Mouse (Mus musculus) liver, embryonic 14.5 days (tissue): ENCODE measurements around the gene Orai1.

Experiments
- CTCF ChIP-seq: IDR thresholded peaks from 2 replicates; pipeline ENCODE4 v1.5.1; 2016; ENCODE audit warnings: antibody characterized with exemption, low read depth, control low read depth
- EP300 ChIP-seq: IDR thresholded peaks from 2 replicates; pipeline ENCODE4 v1.6.1; 2016; ENCODE audit warnings: antibody characterized with exemption, low read depth

DNA sequence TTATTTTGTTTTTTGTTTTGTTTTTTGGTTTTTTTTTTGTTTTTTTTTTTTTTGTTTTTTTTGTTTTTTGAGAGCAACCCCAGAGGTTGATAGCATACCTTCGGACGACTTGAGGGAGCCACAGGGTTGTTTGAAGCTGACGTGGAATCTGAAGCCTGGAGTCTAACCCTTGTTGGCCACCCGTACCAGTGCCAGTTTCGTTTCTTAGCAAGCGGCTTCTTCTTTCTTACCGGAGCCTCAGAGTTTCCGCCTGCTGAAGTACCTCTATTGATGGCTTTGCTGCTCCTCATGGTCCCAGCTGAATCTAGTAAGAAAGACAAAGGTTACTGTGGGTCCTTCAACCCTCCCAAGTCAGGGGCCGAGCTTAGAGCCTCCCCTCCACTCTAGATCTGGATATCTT lies 3.2 kb upstream of the Orai1 start:
- TF ChIP-seq CTCF (no peak), EP300 (no peak)
